ENCODE assay signal across 18 mouse cellular contexts in genomic region chr13:72800021-72800420, GRCm38 (mm10).
A peak's percentile ranks its signal among the peaks of the same experiment; 100 is the strongest.
DNase-seq lines count a peak whose midpoint lies in the region; ATAC-seq lines count a peak whose summit lies in the region.
"Had no signal": no experiment of that assay in that cellular context is flagged by ENCODE, and none has a peak within 500 bp of the region (broad histone marks: within the 10 kb centered on the region; RNA-seq: fewer than 3 reads in every experiment).

No protein-coding gene starts in this region.

- no peak overlapping the region for H3K9ac ChIP-seq in forebrain, embryonic 15.5 days (replicated peaks)
- H3K9ac ChIP-seq in forebrain, embryonic 13.5 days: no peak overlapping the region
- H3K9ac ChIP-seq in midbrain, embryonic 15.5 days: no peak overlapping the region
- H3K9ac ChIP-seq: embryonic facial prominence, embryonic 12.5 days; liver, embryonic 13.5 days; neural tube, embryonic 13.5 days had no signal

- H3K4me2 ChIP-seq in forebrain, embryonic 15.5 days (replicated peaks): no peak overlapping the region
- H3K4me2 ChIP-seq in forebrain, embryonic 13.5 days: no peak overlapping the region
- H3K4me2 ChIP-seq in midbrain, embryonic 15.5 days: no peak overlapping the region
- H3K4me2 ChIP-seq: embryonic facial prominence, embryonic 12.5 days; liver, embryonic 13.5 days; neural tube, embryonic 13.5 days had no signal

- no peak overlapping the region for H3K4me3 ChIP-seq in forebrain, embryonic 15.5 days
- no peak overlapping the region for H3K4me3 ChIP-seq in forebrain, embryonic 13.5 days
- no peak overlapping the region for H3K4me3 ChIP-seq in midbrain, embryonic 15.5 days
- H3K4me3 ChIP-seq: embryonic facial prominence, embryonic 12.5 days; heart, adult 2 months; liver, embryonic 13.5 days; neural tube, embryonic 13.5 days had no signal

- 9% methylated on average over 8 of the region's 8 CpGs for WGBS in forebrain, embryonic 15.5 days
- 4% methylated on average over 8 of the region's 8 CpGs for WGBS in forebrain, embryonic 13.5 days
- 7% methylated on average over 8 of the region's 8 CpGs for WGBS in midbrain, embryonic 15.5 days

- H3K27ac ChIP-seq in forebrain, embryonic 15.5 days (replicated peaks): no peak overlapping the region
- no peak overlapping the region for H3K27ac ChIP-seq in forebrain, embryonic 13.5 days
- no peak overlapping the region for H3K27ac ChIP-seq in midbrain, embryonic 15.5 days
- H3K27ac ChIP-seq: embryonic facial prominence, embryonic 12.5 days; heart, adult 2 months; liver, embryonic 13.5 days; neural tube, embryonic 13.5 days had no signal

- peak; percentile 11 to 38 for DNase-seq in left cerebral cortex, postnatal 14 days (ENCODE audit: low spot score in 2 of 2)
- no peak for DNase-seq in left cerebral cortex, postnatal 10 days (ENCODE audit: extremely low spot score in 1 of 2, low spot score in 2 of 2)
- DNase-seq in gonadal fat pad, adult 2 months (ENCODE audit: low read depth): peak; percentile 99
- DNase-seq in spleen, adult 12 weeks (ENCODE audit: low spot score): no peak
- no peak for DNase-seq in layer of hippocampus, adult 9-10 months (ENCODE audit: low spot score)
- DNase-seq: adrenal gland, adult 8-10 months; B cell, adult 2 months; cerebellum, adult 9-11 months; heart, adult 2 months; kidney, postnatal 36 days; liver, embryonic 13.5 days; lung, postnatal 14 days had no signal

- no peaks in the 10 kb centered on the region for H3K36me3 ChIP-seq in forebrain, embryonic 15.5 days
- no peaks in the 10 kb centered on the region for H3K36me3 ChIP-seq in forebrain, embryonic 13.5 days (ENCODE audit: poor library complexity, severe bottlenecking)
- H3K36me3 ChIP-seq in midbrain, embryonic 15.5 days (replicated peaks): no peaks in the 10 kb centered on the region
- H3K36me3 ChIP-seq: embryonic facial prominence, embryonic 12.5 days; liver, embryonic 13.5 days; neural tube, embryonic 13.5 days had no signal

- peaks cover 11% of the 10 kb centered on the region for H3K4me1 ChIP-seq in forebrain, embryonic 15.5 days
- peaks cover 8% of the 10 kb centered on the region; the same call in 1 of the 2 replicates for H3K4me1 ChIP-seq in forebrain, embryonic 13.5 days
- peaks cover 2% of the 10 kb centered on the region; the same call in 1 of the 2 replicates for H3K4me1 ChIP-seq in midbrain, embryonic 15.5 days
- H3K4me1 ChIP-seq: embryonic facial prominence, embryonic 12.5 days; liver, embryonic 13.5 days had no signal

- ATAC-seq in forebrain, embryonic 15.5 days (replicated peaks): 0 out of 2 replicates have a peak, but pooled peaks have one; percentile 51
- ATAC-seq in forebrain, embryonic 13.5 days: no peak
- peak; percentile 52; the same call in 1 of the 2 replicates for ATAC-seq in midbrain, embryonic 15.5 days (replicated peaks)
- ATAC-seq: intestine, postnatal 0 days had no signal

- intact Hi-C loops in left cerebral cortex, postnatal 14 days (cut with DNase I): no loop called here
- intact Hi-C loops in left cerebral cortex, postnatal 10 days (cut with DNase I): no loop called here

- no peaks in the 10 kb centered on the region for H3K9me3 ChIP-seq in forebrain, embryonic 15.5 days
- no peaks in the 10 kb centered on the region for H3K9me3 ChIP-seq in forebrain, embryonic 13.5 days (replicated peaks)
- no peaks in the 10 kb centered on the region for H3K9me3 ChIP-seq in midbrain, embryonic 15.5 days
- H3K9me3 ChIP-seq: embryonic facial prominence, embryonic 12.5 days; liver, embryonic 13.5 days; neural tube, embryonic 13.5 days had no signal

- no peaks in the 10 kb centered on the region for H3K27me3 ChIP-seq in forebrain, embryonic 15.5 days
- peaks cover 12% of the 10 kb centered on the region for H3K27me3 ChIP-seq in forebrain, embryonic 13.5 days
- 0 out of 2 replicates have a peak, but pooled peaks cover 4% of the 10 kb centered on the region for H3K27me3 ChIP-seq in midbrain, embryonic 15.5 days (replicated peaks)
- H3K27me3 ChIP-seq: embryonic facial prominence, embryonic 12.5 days; liver, embryonic 13.5 days; neural tube, embryonic 13.5 days had no signal

Comparison
In these comparisons a context has a peak if more than half of its experiments do, and no peak if none do; other contexts are left out.
1. DNase-seq: peak in left cerebral cortex, postnatal 14 days (2 of 2) and gonadal fat pad, adult 2 months (single experiment); none in left cerebral cortex, postnatal 10 days (0 of 2), spleen, adult 12 weeks (single experiment) and layer of hippocampus, adult 9-10 months (single experiment).